Mouse (Mus musculus): ENCODE measurements at regions not wholly inside any gene's neighbourhood (a gene's known extent, or its start where the extent isn't known, plus 50 kb on each side); places are given as distances from the start of the nearest gene placed in this dataset.

DNA sequence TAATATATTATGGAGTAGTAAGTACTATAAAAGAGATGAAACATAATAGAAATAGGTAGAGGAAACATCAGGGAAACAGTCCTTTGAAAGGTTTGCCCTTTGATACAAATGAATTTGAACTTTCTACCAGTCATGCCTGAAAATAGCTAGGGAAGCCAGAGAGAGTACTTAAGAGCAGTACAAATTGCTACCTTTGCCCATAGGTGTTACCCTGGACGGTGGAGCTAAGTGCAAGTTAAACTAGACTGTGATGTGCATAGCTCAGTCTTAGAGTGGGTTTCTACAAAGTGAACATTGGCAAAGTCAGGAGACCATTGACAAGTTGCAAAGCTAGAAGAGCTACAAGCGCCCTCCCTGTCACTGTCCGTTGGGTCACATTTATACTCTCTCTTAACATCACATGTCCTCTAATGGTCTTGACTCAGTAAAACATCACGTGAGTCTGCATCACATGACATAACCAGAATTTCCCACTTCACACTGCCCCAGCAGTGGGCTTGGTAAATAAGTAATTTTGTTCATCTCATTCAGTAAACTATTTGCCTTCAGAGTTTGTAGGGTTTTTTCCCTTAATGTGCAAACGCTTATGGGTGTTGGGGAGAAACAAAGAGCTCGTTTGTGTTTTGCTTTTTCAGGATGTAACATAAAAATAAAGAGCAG lies 80.6 kb upstream of the Itga1 start:
- TF ChIP-seq CTCF (IDR thresholded peaks at IDR 0.05; ENCODE audit: low read depth, low read length) (no peak), TAL1 (conservative IDR thresholded peaks at IDR 0.05; ENCODE audit: low read depth, low read length) (no peak)

Measured in G1E (cell line).